Mouse (Mus musculus) left cerebral cortex, postnatal 14 days (tissue): ENCODE results near the gene Drg1. TPM values are rescaled to one million over a fixed set of nuclear protein-coding genes. Genes with fewer than 3 reads are reported as not detected.
"Not testable (repeated sequence)": the region's sequence is repeated elsewhere in the genome, so short reads cannot be mapped to it uniquely, and the experiment has no call there.

Source experiments
- DNase-seq, 2 experiments: peaks; one replicate each; pipeline ENCODE4 v3.0.0; 2021 to 2022; ENCODE audit warnings: low spot score in 2 of 2, mixed read lengths in 1 of 2
- intact Hi-C: fragments of 180-260 bp; cut with DNase I; formaldehyde crosslinking; loops from one replicate; pipeline ENCODE4 v1.15.1; 2025
- total RNA-seq, 2 experiments: library from RNA; stranded (reverse); gene quantifications; 2 replicates each; pipeline ENCODE4 v1.2.3; 2021

Gene Drg1
- total RNA-seq, 2 experiments from 2014 or later: 89.7 to 91.4 TPM

GRCm38 (mm10) chr11:3242395-3242794 is 23.8 kb downstream of the Drg1 start:
- intact Hi-C loops: no loop called here
- DNase-seq: no peak

- intact Hi-C loops: no loop called here
- no peak for DNase-seq
These were observed 30.9 kb downstream of the Drg1 start for GRCm38 (mm10) chr11:3235277-3235676.

- DNase-seq: no peak
- intact Hi-C loops: no loop called here
These were observed 32.5 kb downstream of the Drg1 start for GRCm38 (mm10) chr11:3233704-3234103.

GRCm38 (mm10) chr11:3232248-3232647 is 34.0 kb downstream of the Drg1 start:
- intact Hi-C loops: no loop called here
- no peak for DNase-seq

GRCm38 (mm10) chr11:3227113-3227512 is 39.1 kb downstream of the Drg1 start:
- no peak for DNase-seq
- intact Hi-C loops: no loop called here

- intact Hi-C loops: loop anchor here (5.0 kb wide), 1 partner anchor 34 kb away; no protein-coding TSS in a partner anchor
- DNase-seq: no peak
These were observed 43.1 kb downstream of the Drg1 start for GRCm38 (mm10) chr11:3223105-3223504.

GRCm38 (mm10) chr11:3212526-3212925 is 53.7 kb downstream of the Drg1 start:
- intact Hi-C loops: no loop called here
- DNase-seq: no peak

- intact Hi-C loops: no loop called here
- DNase-seq: no peak
These were observed 59.4 kb downstream of the Drg1 start for GRCm38 (mm10) chr11:3206783-3207182.

- intact Hi-C loops: no loop called here
- no peak for DNase-seq
These were observed 61.0 kb downstream of the Drg1 start for GRCm38 (mm10) chr11:3205207-3205606.

- no peak for DNase-seq
- intact Hi-C loops: no loop called here
These were observed 62.4 kb downstream of the Drg1 start for GRCm38 (mm10) chr11:3203771-3204170.

- intact Hi-C loops: no loop called here
- DNase-seq: peak; percentile 19 to 38
These were observed 63.3 kb downstream of the Drg1 start for GRCm38 (mm10) chr11:3202781-3203441.

GRCm38 (mm10) chr11:3202231-3202701 is 63.9 kb downstream of the Drg1 start, which contains the start of gene Eif4enif1:
Gene Eif4enif1 (plus strand): TSS chr11:3202392.
- intact Hi-C loops: no loop called here
- DNase-seq: peak; percentile 86 to 88

GRCm38 (mm10) chr11:3201326-3202230 is 64.6 kb downstream of the Drg1 start:
- intact Hi-C loops: no loop called here
- no peak for DNase-seq

GRCm38 (mm10) chr11:3200636-3201035 is 65.6 kb downstream of the Drg1 start:
- intact Hi-C loops, DNase-seq: not testable (repeated sequence)

- no peak for DNase-seq
- intact Hi-C loops: no loop called here
These were observed 72.9 kb downstream of the Drg1 start, which contains the start of gene Sfi1 for GRCm38 (mm10) chr11:3193363-3193762. Gene Sfi1 (minus strand): TSS chr11:3193463.

GRCm38 (mm10) chr11:3182707-3183106 is 83.5 kb downstream of the Drg1 start:
- DNase-seq, intact Hi-C loops: not testable (repeated sequence)

- intact Hi-C loops, DNase-seq: not testable (repeated sequence)
These were observed 84.2 kb downstream of the Drg1 start for GRCm38 (mm10) chr11:3181971-3182370.

- intact Hi-C loops: not testable (repeated sequence)
- DNase-seq: peak; percentile 74 to 79
These were observed 85.0 kb downstream of the Drg1 start for GRCm38 (mm10) chr11:3181250-3181649.

- intact Hi-C loops: not testable (repeated sequence)
These were observed 85.6 kb downstream of the Drg1 start for GRCm38 (mm10) chr11:3180510-3181160.

GRCm38 (mm10) chr11:3179726-3180092 is 86.5 kb downstream of the Drg1 start:
- peak in 1 of 2 experiments; percentile 59 for DNase-seq
- intact Hi-C loops: not testable (repeated sequence)

More at GRCm38 (mm10) chr11:3180510-3181160, 85.6 kb downstream of the Drg1 start:
- not testable (repeated sequence) for DNase-seq
